Mouse (Mus musculus) kidney, postnatal 0 days (tissue): ENCODE results near the gene Atn1. TPM values are rescaled to one million over a fixed set of nuclear protein-coding genes. Genes with fewer than 3 reads are reported as not detected.

Experiments used
- ATAC-seq: fragments of 200-750 bp; cut with Nextera tagmentation; replicated peaks from 2 replicates; pipeline ENCODE4 v1.8.0; 2017; ENCODE audit warnings: low read depth, moderate number of reproducible peaks, moderate TSS enrichment, moderate library complexity; ENCODE audit not compliant: low FRiP score
- DNase-seq: peaks from one replicate; pipeline ENCODE4 v3.0.0-alpha.2; 2016; ENCODE audit warnings: low spot score
- H3K27ac ChIP-seq: fragments of 300-500 bp; sonication (generic); 2 replicates; pipeline ENCODE4 v1.5.1; 2014; ENCODE audit warnings: mild to moderate bottlenecking
- H3K27me3 ChIP-seq: fragments of 300-500 bp; sonication (generic); 2 replicates; pipeline ENCODE4 v1.6.1; 2014; ENCODE audit warnings: low read length, mixed read lengths; ENCODE audit not compliant: insufficient read depth
- H3K36me3 ChIP-seq: fragments of 300-500 bp; sonication (generic); 2 replicates; pipeline ENCODE4 v1.6.1; 2014; ENCODE audit warnings: low read length, mixed read lengths; ENCODE audit not compliant: insufficient read depth
- H3K4me1 ChIP-seq: fragments of 300-500 bp; sonication (generic); replicated peaks from 2 replicates; pipeline ENCODE4 v1.6.1; 2014; ENCODE audit warnings: antibody characterized with exemption, low read length, mixed read lengths; ENCODE audit not compliant: insufficient read depth
- H3K4me2 ChIP-seq: fragments of 300-500 bp; sonication (generic); 2 replicates; pipeline ENCODE4 v1.6.1; 2014; ENCODE audit warnings: mild to moderate bottlenecking, low read length, moderate library complexity, mixed read lengths
- H3K4me3 ChIP-seq: fragments of 300-500 bp; sonication (generic); replicated peaks from 2 replicates; pipeline ENCODE4 v1.5.1; 2014; ENCODE audit warnings: low read depth, low read length
- H3K9ac ChIP-seq: fragments of 300-500 bp; sonication (generic); 2 replicates; pipeline ENCODE4 v1.6.1; 2014; ENCODE audit warnings: low read depth, low read length
- H3K9me3 ChIP-seq: fragments of 300-500 bp; sonication (generic); replicated peaks from 2 replicates; pipeline ENCODE4 v1.6.1; 2016; ENCODE audit warnings: low read length, inconsistent platforms, mixed read lengths
- CTCF ChIP-seq: IDR thresholded peaks from 2 replicates; pipeline ENCODE4 v1.5.1; 2016; ENCODE audit warnings: antibody characterized with exemption, low read depth, mild to moderate bottlenecking, moderate library complexity
- WGBS: fragments of 180-500 bp; shearing (Covaris S2); extraction: QIAGEN DNeasy Blood & Tissue Kit; methylation state at CpG from one replicate; pipeline ENCODE4 v1.1.7; 2014; 5-methylcytosine and 5-hydroxymethylcytosine counted together
- polyA plus RNA-seq: library from polyadenylated mRNA; unstranded; fragments of >200 nt; fragmentation: Nextera tagmentation; extraction: Ambion mirVana; gene quantifications from 2 replicates; pipeline ENCODE4 v1.2.1, GENCODE M21; 2015

The Atn1 gene
- polyA plus RNA-seq, 1 experiment from 2014 or later, result 13.0 TPM

GRCm38 (mm10) chr6:124701338-124701737 lies 55.0 kb downstream of the Atn1 start:
- Histone ChIP-seq H3K27me3 (no peaks in the 10 kb centered on the region), H3K4me1 (0 out of 2 replicates have a peak, but pooled peaks cover 10% of the 10 kb centered on the region), H3K9me3 (no peaks in the 10 kb centered on the region), H3K36me3 (peaks cover 54% of the 10 kb centered on the region), H3K9ac (no peak overlapping the region), H3K4me3 (no peak overlapping the region), H3K4me2 (no peak overlapping the region), H3K27ac (no peak overlapping the region)
- WGBS, result 79% methylated on average over 8 of the region's 8 CpGs
- peak; percentile 49; the same call in 1 of the 2 replicates for TF ChIP-seq CTCF
- ATAC-seq (no peak), DNase-seq (no peak)

DNA sequence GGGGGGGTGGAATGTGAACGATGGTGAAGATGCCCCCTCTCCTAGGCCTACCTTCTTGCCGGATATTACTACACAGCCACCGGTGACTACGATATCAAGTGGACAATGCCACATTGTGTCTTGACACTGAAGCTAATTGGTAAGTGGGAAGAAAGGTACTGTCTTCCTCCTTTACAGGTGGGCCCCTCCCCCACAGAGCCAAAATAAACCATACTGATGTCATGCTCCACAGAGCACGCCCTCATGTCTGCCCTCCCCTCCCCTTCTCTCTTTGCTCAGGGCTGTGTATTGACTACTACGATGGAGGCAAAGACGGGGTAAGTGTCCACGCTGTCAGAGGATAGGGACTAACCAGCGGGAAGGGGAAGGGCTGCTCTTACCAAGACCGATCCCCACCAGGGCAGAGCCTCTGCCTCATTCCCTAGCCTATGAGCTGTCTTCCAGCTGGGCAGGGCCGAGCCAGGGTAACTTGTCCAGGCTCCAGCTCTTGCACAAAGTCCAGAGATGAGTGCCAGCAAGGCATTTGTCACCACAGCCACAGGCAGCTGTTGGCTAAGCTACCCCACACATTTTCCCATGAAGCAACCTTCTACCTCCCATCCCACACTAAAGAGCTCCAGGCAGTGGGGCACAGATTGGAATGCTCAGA lies 56.2 kb downstream of the Atn1 start:
- DNase-seq, result no peak
- peak overlapping the region; percentile 47; the same call in 1 of the 2 replicates for H3K27ac ChIP-seq
- peak; percentile 51; the same call in 1 of the 2 replicates for ATAC-seq

DNA sequence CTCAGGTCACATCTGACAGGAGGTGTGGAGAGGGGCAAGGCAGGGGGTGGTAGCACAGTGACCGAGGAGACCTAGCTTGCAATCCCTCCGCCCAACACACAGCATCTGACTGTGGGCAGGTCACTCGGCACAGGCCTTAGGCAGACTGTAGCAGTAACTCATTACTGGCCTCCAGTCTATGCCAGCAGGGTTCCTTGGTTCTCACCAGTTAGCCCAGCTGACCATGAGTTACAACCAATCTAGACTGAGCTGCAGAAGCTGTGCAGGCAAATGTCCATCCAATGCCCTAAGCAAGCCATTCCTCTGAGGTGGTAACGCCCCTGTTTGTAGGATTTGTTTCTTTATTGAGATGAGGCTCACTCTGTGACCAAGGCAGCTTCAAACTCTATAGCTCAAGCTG lies 57.0 kb downstream of the Atn1 start:
- H3K27ac ChIP-seq, result no peak overlapping the region
- H3K36me3 ChIP-seq, result peaks cover 42% of the 10 kb centered on the region
- H3K4me3 ChIP-seq, result no peak overlapping the region
- no peaks in the 10 kb centered on the region for H3K27me3 ChIP-seq
- DNase-seq, result no peak
- H3K4me2 ChIP-seq, result no peak overlapping the region
- no peaks in the 10 kb centered on the region for H3K9me3 ChIP-seq
- no peak overlapping the region for H3K9ac ChIP-seq
- WGBS, result 84% methylated on average over 4 of the region's 4 CpGs
- H3K4me1 ChIP-seq, result peaks cover 15% of the 10 kb centered on the region; the same call in 1 of the 2 replicates
- TF ChIP-seq CTCF, result no peak
- no peak for ATAC-seq

More for the DNA sequence above, 56.2 kb downstream of the Atn1 start:
- Histone ChIP-seq H3K9ac (no peak overlapping the region), H3K36me3 (peaks cover 49% of the 10 kb centered on the region), H3K4me3 (no peak overlapping the region), H3K4me1 (0 out of 2 replicates have a peak, but pooled peaks cover 10% of the 10 kb centered on the region), H3K9me3 (no peaks in the 10 kb centered on the region), H3K4me2 (no peak overlapping the region), H3K27me3 (no peaks in the 10 kb centered on the region)
- WGBS, result 66% methylated on average over 11 of the region's 11 CpGs
- no peak for TF ChIP-seq CTCF

GRCm38 (mm10) chr6:124698751-124699150 lies 57.6 kb downstream of the Atn1 start:
- Histone ChIP-seq H3K27me3 (no peaks in the 10 kb centered on the region), H3K4me2 (no peak overlapping the region), H3K36me3 (peaks cover 37% of the 10 kb centered on the region), H3K4me3 (no peak overlapping the region), H3K27ac (no peak overlapping the region), H3K9ac (no peak overlapping the region), H3K9me3 (no peaks in the 10 kb centered on the region), H3K4me1 (peaks cover 21% of the 10 kb centered on the region)
- DNase-seq (no peak), ATAC-seq (no peak)
- TF ChIP-seq CTCF, result no peak
- 69% methylated on average over 6 of the region's 6 CpGs for WGBS

DNA sequence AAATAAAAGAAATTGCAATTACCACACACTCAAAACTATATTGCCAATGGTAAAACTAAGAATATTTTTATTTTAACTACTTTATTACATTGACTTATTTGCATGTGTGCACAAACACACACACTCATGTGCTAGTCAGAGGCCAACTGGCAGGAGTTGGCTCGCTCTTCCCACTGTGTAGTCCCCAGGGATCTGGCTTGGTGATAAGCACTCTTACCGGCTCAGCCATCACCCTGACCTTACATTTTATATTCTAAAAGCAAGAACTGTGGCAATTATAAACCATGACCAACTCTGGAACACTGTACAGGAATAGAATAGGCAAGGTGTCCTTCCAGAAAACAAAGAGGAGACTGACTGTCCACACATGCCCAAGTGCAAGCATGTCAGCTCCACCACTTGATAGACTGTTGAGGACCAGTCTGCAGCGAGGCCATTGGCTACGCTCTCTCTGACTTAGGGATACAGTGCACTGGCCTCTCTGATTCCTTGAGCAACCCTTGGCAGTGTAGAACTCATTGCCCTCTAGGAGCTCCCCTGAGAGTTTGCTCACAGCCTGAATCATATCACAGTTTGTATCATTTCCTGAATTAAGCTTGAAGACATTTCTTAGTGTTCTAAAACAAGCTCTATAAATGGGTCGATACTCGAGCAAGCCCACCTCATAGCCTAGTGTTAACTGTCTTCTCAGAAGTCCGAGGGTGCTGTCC lies 59.7 kb downstream of the Atn1 start:
- WGBS, result 87% methylated on average over 7 of the region's 7 CpGs
- H3K9me3 ChIP-seq, result no peaks in the 10 kb centered on the region
- H3K27me3 ChIP-seq, result no peaks in the 10 kb centered on the region
- DNase-seq (no peak), ATAC-seq (no peak)
- no peak overlapping the region for H3K27ac ChIP-seq
- H3K4me2 ChIP-seq, result no peak overlapping the region
- TF ChIP-seq CTCF, result no peak
- peaks cover 21% of the 10 kb centered on the region; the same call in 1 of the 2 replicates for H3K36me3 ChIP-seq
- H3K4me3 ChIP-seq, result no peak overlapping the region
- no peak overlapping the region for H3K9ac ChIP-seq
- peaks cover 33% of the 10 kb centered on the region for H3K4me1 ChIP-seq

GRCm38 (mm10) chr6:124694166-124694955 lies 62.0 kb downstream of the Atn1 start:
- Histone ChIP-seq H3K27ac (peak overlapping the region; percentile 86), H3K4me2 (peak overlapping the region; percentile 7; the same call in 1 of the 2 replicates), H3K36me3 (peaks cover 12% of the 10 kb centered on the region; the same call in 1 of the 2 replicates), H3K4me1 (peaks cover 24% of the 10 kb centered on the region), H3K27me3 (no peaks in the 10 kb centered on the region), H3K9me3 (no peaks in the 10 kb centered on the region), H3K9ac (0 out of 2 replicates have a peak overlapping the region, but pooled peaks have one; percentile 40), H3K4me3 (no peak overlapping the region)
- no peak for TF ChIP-seq CTCF
- DNase-seq (peak; percentile 64), ATAC-seq (peak; percentile 72)
- WGBS, result 53% methylated on average over 15 of the region's 15 CpGs
